Mouse (Mus musculus): ENCODE results near the gene Mospd3. TPM values are rescaled to one million over a fixed set of nuclear protein-coding genes. Genes with fewer than 3 reads are reported as not detected.

The Mospd3 gene
- polyA plus RNA-seq, 1 experiment: 29.1 TPM

DNA sequence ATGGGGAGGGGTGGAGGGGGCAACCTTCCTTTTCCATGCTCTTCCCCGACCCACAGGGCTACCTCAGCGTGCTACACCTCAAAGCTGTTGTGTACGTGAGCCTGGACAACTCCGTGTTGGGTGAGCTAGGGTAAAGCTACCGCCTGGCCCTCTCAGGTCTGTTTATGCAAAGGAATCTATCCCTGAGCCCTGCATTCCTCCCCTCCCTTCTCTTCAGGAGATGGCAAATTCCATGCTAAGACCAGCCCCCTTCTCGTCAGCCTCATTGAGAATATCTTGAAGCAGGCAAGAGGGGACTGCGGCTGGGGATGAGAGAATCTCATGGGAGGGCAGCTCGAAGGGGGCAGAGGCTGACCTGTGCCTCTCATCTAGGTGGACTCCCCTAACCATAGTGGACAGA lies 18.2 kb downstream of the Mospd3 start:
- Histone ChIP-seq H3K4me1 (ENCODE audit: control insufficient read depth, insufficient read depth, low read length) (no peaks in the 10 kb centered on the region), H3K27ac (ENCODE audit: control insufficient read depth, insufficient read depth, low read depth, low read length, poor library complexity) (no peak overlapping the region), H3K4me3 (replicated peaks; ENCODE audit: control insufficient read depth, low read depth, low read length) (no peak overlapping the region)
- 89% methylated on average over 8 of the region's 8 CpGs for WGBS
- TF ChIP-seq CTCF (IDR thresholded peaks at IDR 0.05; ENCODE audit: control insufficient read depth, insufficient read depth, low read length): no peak
- no peak for TF ChIP-seq POLR2A (IDR thresholded peaks at IDR 0.05; ENCODE audit: borderline replicate concordance, control insufficient read depth, low read depth, low read length)

DNA sequence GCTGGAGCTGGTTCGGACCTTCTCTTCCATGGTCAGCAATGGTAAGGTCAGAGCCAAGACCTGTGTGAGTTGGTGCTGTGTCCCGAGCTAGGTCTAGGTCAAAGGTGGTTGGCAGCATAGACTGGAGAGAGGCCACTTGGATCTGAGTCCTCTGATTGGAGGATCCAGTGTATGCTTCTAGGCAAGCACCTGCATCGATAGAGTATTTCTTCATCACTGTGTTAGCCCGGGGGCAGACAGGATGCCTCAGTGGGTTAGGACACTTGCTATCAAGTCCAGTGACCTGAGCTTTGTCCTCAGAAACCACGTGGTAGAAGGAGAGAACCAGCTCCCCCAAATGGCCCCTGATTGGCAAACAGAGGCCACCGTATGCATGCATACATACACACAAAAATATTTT lies 20.6 kb downstream of the Mospd3 start:
- WGBS: 71% methylated on average over 6 of the region's 6 CpGs
- H3K4me1 ChIP-seq (ENCODE audit: control insufficient read depth, insufficient read depth, low read length): no peaks in the 10 kb centered on the region
- H3K27ac ChIP-seq (ENCODE audit: control insufficient read depth, insufficient read depth, low read depth, low read length, poor library complexity): no peak overlapping the region
- H3K4me3 ChIP-seq (replicated peaks; ENCODE audit: control insufficient read depth, low read depth, low read length): no peak overlapping the region
- no peak for TF ChIP-seq CTCF (IDR thresholded peaks at IDR 0.05; ENCODE audit: control insufficient read depth, insufficient read depth, low read length)
- no peak for TF ChIP-seq POLR2A (IDR thresholded peaks at IDR 0.05; ENCODE audit: borderline replicate concordance, control insufficient read depth, low read depth, low read length)

DNA sequence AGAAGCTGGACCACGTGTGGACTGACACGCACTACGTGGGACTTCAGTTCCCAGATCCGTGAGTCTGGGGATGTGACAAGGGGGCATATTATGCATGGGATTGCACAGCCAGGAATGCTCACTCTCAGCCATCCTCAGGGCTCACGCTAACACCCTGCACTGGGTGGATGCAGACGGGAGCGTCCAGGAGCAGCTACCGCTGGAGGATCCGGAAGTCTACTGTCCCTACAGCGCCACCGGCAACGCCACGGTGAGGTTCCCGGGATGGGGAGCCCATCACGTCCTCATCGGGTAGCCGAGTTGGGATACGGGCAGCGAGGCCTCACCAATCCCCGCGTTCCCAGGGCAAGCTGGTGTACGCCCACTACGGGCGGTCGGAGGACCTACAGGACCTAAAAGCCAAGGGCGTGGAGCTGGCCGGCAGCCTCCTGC lies 26.4 kb downstream of the Mospd3 start:
- H3K4me3 ChIP-seq (replicated peaks; ENCODE audit: control insufficient read depth, low read depth, low read length): no peak overlapping the region
- no peaks in the 10 kb centered on the region; the same call in 1 of the 2 replicates for H3K4me1 ChIP-seq (ENCODE audit: control insufficient read depth, insufficient read depth, low read length)
- no peak for TF ChIP-seq CTCF (IDR thresholded peaks at IDR 0.05; ENCODE audit: control insufficient read depth, insufficient read depth, low read length)
- no peak for TF ChIP-seq POLR2A (IDR thresholded peaks at IDR 0.05; ENCODE audit: borderline replicate concordance, control insufficient read depth, low read depth, low read length)
- WGBS: 93% methylated on average over 27 of the region's 27 CpGs
- no peak overlapping the region for H3K27ac ChIP-seq (ENCODE audit: control insufficient read depth, insufficient read depth, low read depth, low read length, poor library complexity)

DNA sequence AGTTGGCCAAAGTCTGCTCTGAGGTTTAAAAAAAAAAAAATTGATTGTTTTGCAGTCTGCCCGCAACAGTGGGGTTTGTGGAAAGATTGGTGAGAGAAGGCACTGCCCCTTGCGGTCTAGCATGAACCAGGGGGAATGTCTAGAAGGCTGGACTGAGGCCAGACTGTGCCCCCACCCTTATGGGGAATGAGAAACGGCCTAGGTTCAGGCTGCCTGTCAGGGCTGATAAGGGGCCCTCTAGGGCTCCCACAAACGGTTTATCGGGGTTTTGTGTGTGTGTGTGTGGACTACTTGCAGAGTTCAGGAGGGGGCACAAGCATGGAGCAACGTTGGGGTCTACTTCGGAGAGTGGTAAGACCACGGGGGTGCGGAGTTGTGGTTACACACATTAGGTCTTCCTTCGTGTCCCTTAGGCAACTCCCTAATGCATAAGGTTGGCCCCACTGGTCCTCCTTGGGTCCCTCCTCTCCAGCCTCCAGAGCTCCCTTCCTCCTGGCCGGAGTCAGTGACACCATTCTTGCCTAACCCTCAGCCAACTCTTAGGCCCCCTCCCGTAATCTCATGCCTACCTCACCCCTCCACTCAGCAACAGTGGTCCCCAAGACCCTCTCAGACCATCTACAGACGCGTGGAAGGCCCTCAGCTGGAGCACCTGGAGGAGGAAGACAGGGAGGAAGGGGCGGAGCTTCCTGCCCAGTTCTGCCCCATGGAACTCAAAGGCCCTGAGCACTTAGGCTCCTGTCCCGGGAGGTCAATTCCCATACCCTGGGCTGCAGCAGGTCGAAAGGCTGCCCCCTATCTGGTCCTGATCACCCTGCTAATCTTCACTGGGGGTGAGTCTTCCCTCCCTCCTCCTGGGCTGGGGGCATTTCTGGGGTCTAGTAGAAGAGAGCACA lies 29.9 kb downstream of the Mospd3 start:
- 3% methylated on average over 17 of the region's 17 CpGs for WGBS

DNA sequence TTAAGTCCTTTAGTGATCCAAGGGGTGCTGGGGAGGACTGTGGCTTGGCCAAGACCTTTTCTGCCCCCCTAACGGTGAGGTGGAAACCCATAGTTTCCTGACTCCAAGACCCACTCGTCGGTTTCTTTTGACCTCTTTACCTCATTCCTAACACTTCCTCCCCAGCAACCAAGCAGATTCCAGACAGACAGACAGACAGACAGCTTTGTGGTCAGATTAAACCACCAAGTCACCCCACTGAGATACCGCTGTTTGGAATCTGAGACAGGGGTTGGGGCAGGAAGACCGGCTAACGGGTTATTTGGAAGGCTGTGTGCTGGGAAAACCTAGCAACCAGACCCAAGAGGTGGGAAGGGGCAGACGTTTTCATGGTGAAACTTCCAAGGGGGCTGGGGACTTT lies 30.7 kb downstream of the Mospd3 start:
- no peaks in the 10 kb centered on the region; the same call in 1 of the 2 replicates for H3K4me1 ChIP-seq (ENCODE audit: control insufficient read depth, insufficient read depth, low read length)

More for the DNA sequence above, 29.9 kb downstream of the Mospd3 start:
- H3K27ac ChIP-seq (ENCODE audit: control insufficient read depth, insufficient read depth, low read depth, low read length, poor library complexity): peak overlapping the region; percentile 67
- H3K4me1 ChIP-seq (ENCODE audit: control insufficient read depth, insufficient read depth, low read length): no peaks in the 10 kb centered on the region; the same call in 1 of the 2 replicates
- no peak; the same call in 1 of the 2 replicates for TF ChIP-seq POLR2A (IDR thresholded peaks at IDR 0.05; ENCODE audit: borderline replicate concordance, control insufficient read depth, low read depth, low read length)
- no peak for TF ChIP-seq CTCF (IDR thresholded peaks at IDR 0.05; ENCODE audit: control insufficient read depth, insufficient read depth, low read length)
- peak overlapping the region; percentile 68 for H3K4me3 ChIP-seq (replicated peaks; ENCODE audit: control insufficient read depth, low read depth, low read length)

DNA sequence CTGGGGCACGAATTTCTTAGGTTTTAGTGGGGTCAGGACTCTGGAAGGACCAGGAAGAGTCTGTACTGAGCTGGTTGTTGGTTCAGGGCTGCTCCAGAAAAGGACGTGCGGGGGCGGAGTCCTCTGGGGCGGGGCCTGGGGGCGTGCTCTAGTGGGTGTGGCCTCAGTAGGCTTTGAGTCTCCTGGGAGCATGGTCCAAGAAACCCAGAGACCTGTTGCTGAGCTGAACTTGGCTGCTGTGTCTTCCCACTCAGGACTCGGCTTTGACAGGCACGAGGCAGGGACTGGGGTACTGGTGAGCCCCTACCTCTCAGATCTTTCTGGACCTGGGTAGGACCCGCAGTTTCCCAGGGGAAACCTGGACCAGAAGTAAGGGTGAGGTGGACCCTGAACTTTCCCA lies 31.2 kb downstream of the Mospd3 start, which contains the start of gene Tfr2:
Gene Tfr2 (plus strand): TSS at position 176 of the 400 bp plus-strand sequence.
- Histone ChIP-seq H3K27ac (ENCODE audit: control insufficient read depth, insufficient read depth, low read depth, low read length, poor library complexity) (peak within 1 kb of the TSS; percentile 67; the same call in 1 of the 2 replicates), H3K4me3 (replicated peaks; ENCODE audit: control insufficient read depth, low read depth, low read length) (peak within 1 kb of the TSS; percentile 48)
- WGBS: 2% methylated on average over 9 of the region's 9 CpGs

More for the DNA sequence above, 30.7 kb downstream of the Mospd3 start:
- TF ChIP-seq POLR2A (IDR thresholded peaks at IDR 0.05; ENCODE audit: borderline replicate concordance, control insufficient read depth, low read depth, low read length) (no peak), CTCF (IDR thresholded peaks at IDR 0.05; ENCODE audit: control insufficient read depth, insufficient read depth, low read length) (no peak)
- peak overlapping the region; percentile 15; the same call in 1 of the 2 replicates for H3K27ac ChIP-seq (ENCODE audit: control insufficient read depth, insufficient read depth, low read depth, low read length, poor library complexity)
- peak overlapping the region; percentile 42 for H3K4me3 ChIP-seq (replicated peaks; ENCODE audit: control insufficient read depth, low read depth, low read length)
- 2% methylated on average over 7 of the region's 7 CpGs for WGBS

DNA sequence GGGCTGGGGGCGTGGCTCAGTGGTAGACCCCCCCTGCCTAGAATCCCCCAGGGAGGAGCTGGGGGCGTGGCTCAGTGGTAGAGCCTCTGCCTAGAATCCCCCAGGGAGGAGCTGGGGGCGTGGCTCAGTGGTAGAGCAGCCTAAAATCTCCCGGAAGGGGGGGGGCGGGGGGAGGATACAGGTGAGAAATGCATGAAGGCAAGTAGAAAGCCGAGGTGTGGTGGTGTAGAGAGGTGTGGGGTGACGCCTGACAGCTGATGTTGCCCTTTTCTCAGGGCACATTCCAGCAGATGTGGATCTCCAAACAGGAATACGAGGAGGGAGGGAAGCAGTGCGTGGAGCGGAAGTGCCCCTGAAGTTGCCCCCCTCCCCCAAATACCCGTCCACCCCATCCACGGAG lies 31.8 kb downstream of the Mospd3 start:
- H3K4me1 ChIP-seq (ENCODE audit: control insufficient read depth, insufficient read depth, low read length): no peaks in the 10 kb centered on the region; the same call in 1 of the 2 replicates
- 64% methylated on average over 12 of the region's 12 CpGs for WGBS
- H3K4me3 ChIP-seq (replicated peaks; ENCODE audit: control insufficient read depth, low read depth, low read length): no peak overlapping the region
- TF ChIP-seq CTCF (IDR thresholded peaks at IDR 0.05; ENCODE audit: control insufficient read depth, insufficient read depth, low read length): no peak
- TF ChIP-seq POLR2A (IDR thresholded peaks at IDR 0.05; ENCODE audit: borderline replicate concordance, control insufficient read depth, low read depth, low read length): no peak
- no peak overlapping the region for H3K27ac ChIP-seq (ENCODE audit: control insufficient read depth, insufficient read depth, low read depth, low read length, poor library complexity)

More for the DNA sequence above, 31.2 kb downstream of the Mospd3 start, which contains the start of gene Tfr2:
- H3K4me1 ChIP-seq (ENCODE audit: control insufficient read depth, insufficient read depth, low read length): no peaks in the 10 kb centered on the region; the same call in 1 of the 2 replicates
- TF ChIP-seq CTCF (IDR thresholded peaks at IDR 0.05; ENCODE audit: control insufficient read depth, insufficient read depth, low read length): no peak
- no peak for TF ChIP-seq POLR2A (IDR thresholded peaks at IDR 0.05; ENCODE audit: borderline replicate concordance, control insufficient read depth, low read depth, low read length)

DNA sequence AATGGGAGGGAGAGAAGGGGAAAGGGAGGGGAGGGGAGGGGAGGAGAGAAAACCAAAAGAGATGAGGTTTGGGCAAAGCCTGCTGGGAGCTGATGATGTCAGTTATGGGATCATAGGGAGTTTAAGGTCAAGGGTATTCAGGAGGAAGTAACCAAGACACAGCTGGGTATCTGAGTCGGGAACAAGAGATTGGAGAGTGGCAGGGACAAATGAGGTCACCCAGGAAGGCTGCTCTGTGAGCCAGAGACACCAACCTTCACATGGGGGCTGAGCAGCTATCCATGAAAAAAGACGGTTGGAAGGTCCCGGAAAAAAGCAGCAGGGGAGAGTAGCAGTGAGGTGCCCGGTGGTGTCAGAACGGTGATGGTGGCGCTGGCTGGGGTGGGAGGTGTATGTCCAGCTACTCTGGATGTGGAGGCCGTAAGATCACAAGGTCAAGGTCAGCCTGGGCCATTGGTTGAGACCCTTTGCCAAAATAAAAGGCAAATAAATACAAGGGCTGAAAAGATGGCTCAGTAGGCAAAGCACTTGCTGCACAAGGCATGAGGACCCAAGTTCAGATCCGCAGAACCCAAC lies 32.5 kb downstream of the Mospd3 start:
- Histone ChIP-seq H3K4me1 (ENCODE audit: control insufficient read depth, insufficient read depth, low read length) (no peaks in the 10 kb centered on the region; the same call in 1 of the 2 replicates), H3K4me3 (replicated peaks; ENCODE audit: control insufficient read depth, low read depth, low read length) (no peak overlapping the region), H3K27ac (ENCODE audit: control insufficient read depth, insufficient read depth, low read depth, low read length, poor library complexity) (no peak overlapping the region)
- WGBS: 81% methylated on average over 8 of the region's 8 CpGs
- no peak for TF ChIP-seq POLR2A (IDR thresholded peaks at IDR 0.05; ENCODE audit: borderline replicate concordance, control insufficient read depth, low read depth, low read length)
- TF ChIP-seq CTCF (IDR thresholded peaks at IDR 0.05; ENCODE audit: control insufficient read depth, insufficient read depth, low read length): no peak
